Mouse (Mus musculus): ENCODE results near the gene Selplg. TPM values are rescaled to one million over a fixed set of nuclear protein-coding genes. Genes with fewer than 3 reads are reported as not detected.

Gene Selplg
- polyA plus RNA-seq (2012; rRNA removed), result 25.6 and 26.6 TPM in 2 replicates

GRCm38 (mm10) chr5:113832490-113832901 is at the start of gene Selplg:
Gene Selplg (minus strand): TSS chr5:113832644.

DNA sequence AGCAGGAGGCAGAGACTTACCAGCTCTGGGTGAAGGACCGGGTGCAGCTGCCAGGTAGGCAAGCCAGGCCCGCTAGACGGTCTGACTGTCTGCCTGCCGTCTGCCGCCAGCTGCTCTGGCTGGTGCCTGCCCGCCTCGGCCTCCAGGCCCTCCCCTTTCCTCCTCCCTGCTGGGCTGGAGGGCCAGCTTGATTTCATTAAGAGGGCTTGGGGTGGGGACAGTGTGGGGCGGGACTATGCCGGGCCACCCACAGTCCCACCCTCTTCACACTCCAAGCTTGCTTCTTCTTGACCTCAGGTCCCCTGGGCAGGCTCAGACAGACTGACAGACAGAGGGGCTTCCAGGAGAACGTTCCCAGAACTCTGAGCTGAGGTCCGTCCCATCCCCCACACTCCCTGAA is 32.2 kb downstream of the Selplg start, which contains the start of gene Tmem119:
Tmem119 (minus strand) TSS at position 237 of the 400 bp plus-strand sequence.

GRCm38 (mm10) chr5:113772450-113772895 is 60.0 kb downstream of the Selplg start, which contains the start of the genes Sart3 and Iscu:
Gene Sart3 (minus strand): TSS chr5:113772510.
Gene Iscu (plus strand): TSS chr5:113772748.

Other genes starting within 250 kb of the Selplg start
- 58.3 and 69.4 TPM in 2 replicates for gene Cmklr1, start 182.2 kb downstream of the Selplg start, polyA plus RNA-seq (2012; rRNA removed)
- not detected in 2 replicates for gene 1700069L16Rik, start 107.9 kb downstream of the Selplg start, polyA plus RNA-seq (2012; rRNA removed)
- gene Ficd, start 96.8 kb downstream of the Selplg start, polyA plus RNA-seq (2012; rRNA removed), result 8.4 and 9.3 TPM in 2 replicates
- 28.6 and 31.6 TPM in 2 replicates for gene Sart3, start 60.1 kb downstream of the Selplg start, polyA plus RNA-seq (2012; rRNA removed)
- 142 and 156 TPM in 2 replicates for gene Iscu, start 59.9 kb downstream of the Selplg start, polyA plus RNA-seq (2012; rRNA removed)
- 40.9 and 48.6 TPM in 2 replicates for gene Tmem119, start 32.1 kb downstream of the Selplg start, polyA plus RNA-seq (2012; rRNA removed)
- gene Coro1c, start 76.1 kb upstream of the Selplg start, polyA plus RNA-seq (2012; rRNA removed), result 76.6 and 79.5 TPM in 2 replicates
- 16.7 and 18.8 TPM in 2 replicates for gene Ssh1, start 161.2 kb upstream of the Selplg start, polyA plus RNA-seq (2012; rRNA removed)
- 0.90 and 1.00 TPM in 2 replicates for gene Dao, start 171.1 kb upstream of the Selplg start, polyA plus RNA-seq (2012; rRNA removed)
- 27.5 and 40.6 TPM in 2 replicates for gene Usp30, start 232.8 kb upstream of the Selplg start, polyA plus RNA-seq (2012; rRNA removed)

Measured in ovary, adult 2 months (tissue).